Mouse (Mus musculus) 416B (cell line): ENCODE measurements around the gene Tysnd1.

Source experiments
- DNase-seq: peaks from one replicate; pipeline ENCODE4 v3.0.0; 2011; ENCODE audit warnings: low read depth

Gene Tysnd1

DNA sequence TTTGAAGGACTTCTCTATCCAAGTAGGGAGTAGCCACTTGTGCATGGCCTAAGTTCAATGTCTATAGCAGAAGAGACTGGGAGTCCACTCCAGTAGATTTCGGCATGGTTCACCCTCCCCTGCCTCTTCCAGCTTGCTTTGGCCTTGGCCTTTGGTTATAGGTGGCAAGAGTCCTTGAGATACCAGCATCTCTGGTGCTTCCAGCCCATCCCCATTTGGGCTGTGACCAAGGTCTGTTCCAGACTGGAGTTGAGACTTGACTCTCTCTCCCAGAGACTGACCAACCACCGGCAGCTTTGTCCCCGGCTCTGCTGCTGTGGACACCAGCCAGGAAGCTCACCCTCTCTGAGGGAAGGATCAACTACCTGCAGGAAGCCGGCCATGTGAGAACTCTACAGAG lies 42.8 kb downstream of the Tysnd1 start:
- no peak for DNase-seq

DNA sequence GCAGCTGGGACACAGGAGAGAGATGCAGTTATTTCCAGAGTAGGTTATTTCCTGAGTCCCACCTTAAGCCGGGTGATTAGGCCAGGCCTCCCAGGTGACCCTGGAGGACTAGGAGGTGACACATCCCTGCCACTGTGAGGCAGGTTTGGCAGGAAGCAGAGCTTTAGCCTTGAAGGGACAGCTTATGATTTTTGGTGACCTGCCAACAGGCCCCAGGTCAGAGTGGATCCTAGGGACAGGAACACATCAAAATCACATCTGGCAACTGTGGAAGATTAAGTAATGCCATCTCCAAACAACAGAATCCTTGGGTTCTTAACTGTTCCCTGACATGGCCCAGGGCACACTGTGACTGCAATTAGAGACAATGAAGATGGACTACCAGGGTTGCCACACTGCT lies 46.0 kb downstream of the Tysnd1 start:
- DNase-seq, result no peak

GRCm38 (mm10) chr10:61741873-61742272 lies 46.6 kb downstream of the Tysnd1 start:
- no peak for DNase-seq

DNA sequence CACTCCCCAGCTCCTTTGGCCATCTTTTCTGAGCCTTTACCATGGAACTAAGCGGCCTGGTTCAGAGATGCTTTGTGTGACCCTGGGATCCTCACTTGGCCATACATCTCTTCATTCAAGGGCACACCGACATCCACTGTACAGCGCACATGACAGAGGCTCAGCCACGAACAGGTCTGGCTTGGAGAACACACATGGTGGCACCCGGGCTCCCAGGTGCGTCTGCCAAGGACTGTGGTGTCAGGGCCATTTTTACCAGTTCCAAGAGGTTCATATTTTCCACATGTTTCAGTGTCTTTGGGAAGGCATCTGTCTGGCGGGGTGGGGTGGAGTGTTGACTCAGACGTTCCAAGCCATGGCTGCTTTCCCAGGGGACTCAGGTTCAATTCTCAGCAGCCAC lies 47.0 kb downstream of the Tysnd1 start:
- DNase-seq, result no peak

DNA sequence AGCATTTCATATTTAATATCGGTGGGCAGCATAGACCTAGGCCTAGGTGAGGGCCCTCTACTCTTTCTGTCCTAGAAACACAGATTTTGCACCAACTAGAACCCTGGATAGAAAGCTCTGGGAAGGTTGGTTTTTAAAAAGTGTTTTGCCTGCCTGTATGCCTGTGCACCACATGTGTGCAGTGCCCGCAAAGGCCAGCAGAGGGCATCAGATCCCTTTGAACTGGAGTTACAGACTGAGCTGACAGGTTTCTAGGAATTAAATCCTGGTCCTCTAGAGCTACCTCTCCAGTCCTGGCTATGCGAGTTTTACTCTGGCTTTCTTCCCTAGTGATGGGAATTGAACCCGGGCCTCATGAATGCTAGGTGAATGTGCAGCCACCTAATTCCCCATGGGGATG lies 49.8 kb downstream of the Tysnd1 start:
- peak; percentile 55 for DNase-seq

DNA sequence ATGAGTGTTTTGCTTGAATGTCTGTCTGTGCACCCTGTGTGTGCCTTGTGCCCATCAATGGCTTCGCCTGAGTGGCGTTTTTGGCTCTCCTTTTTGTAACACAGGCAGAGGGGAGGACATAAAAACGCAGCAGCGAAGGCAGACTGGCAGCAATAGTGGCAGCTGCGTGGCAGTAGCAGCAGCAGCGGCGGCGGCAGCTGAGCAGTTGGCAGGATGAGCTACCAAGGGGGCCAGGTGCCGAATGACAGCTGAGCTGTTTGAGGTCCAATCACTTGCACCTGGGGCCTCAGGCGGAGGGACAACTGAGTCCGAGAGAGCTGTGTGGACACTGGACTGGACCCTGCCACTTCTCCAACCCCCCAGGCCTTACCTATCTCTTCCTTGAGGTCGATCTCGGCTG lies 52.0 kb downstream of the Tysnd1 start:
- DNase-seq, result no peak

GRCm38 (mm10) chr10:61750014-61750413 lies 54.7 kb downstream of the Tysnd1 start:
- DNase-seq, result no peak

- DNase-seq, result peak; percentile 90
Measured at GRCm38 (mm10) chr10:61751534-61752219, 56.4 kb downstream of the Tysnd1 start.
